Mouse (Mus musculus): ENCODE data around the gene Pdlim7.

The Pdlim7 gene

DNA sequence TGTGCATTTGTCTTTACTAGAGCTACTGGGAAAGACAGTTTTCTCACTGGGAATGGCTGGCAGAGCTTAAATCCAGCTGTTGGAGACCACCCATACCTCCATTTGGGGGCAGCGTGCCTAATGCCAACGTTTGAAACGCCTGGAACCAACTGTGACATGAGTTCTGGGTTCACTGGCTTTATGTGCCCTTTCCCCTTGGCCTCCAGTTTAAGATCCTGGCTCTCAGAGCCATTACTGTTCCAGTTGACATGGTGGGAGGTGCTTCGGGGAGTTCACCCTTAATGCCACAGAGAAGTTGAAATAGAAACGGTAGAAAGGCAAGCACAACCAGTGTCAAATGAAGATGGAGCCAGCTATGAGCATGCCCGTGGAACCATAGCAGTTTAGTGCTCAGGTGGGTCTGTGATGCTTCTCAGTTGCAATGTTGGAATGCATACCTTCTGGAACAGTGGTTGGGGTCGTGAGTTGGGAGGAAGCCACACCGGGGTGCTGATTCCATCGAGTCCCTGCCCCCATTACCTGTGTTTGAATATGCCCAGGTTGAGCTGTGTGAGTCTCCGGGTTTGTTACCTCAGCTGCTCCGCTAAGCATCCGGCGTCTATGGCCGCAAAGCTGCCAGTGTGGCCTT lies 50.0 kb downstream of the Pdlim7 start:
- no peak for DNase-seq

DNA sequence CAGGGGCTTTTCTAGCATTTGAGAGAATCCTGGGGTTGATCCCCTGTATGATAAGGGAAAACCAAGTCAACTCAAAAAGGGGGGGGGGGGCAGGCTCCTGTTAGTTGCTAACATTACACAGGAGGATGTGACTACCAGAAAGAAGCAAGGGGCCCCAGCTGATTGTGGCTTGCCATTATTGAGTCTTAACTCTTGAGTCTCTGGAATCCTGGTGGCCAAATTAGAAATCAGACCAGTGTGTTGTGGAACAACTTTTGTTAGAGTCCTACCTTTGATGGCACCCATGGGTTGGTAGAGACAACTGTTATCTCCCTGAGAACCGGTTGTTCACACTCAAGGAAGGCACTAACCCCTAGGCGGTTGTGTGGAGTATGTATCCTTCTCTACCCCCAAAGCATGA lies 50.5 kb downstream of the Pdlim7 start:
- DNase-seq = no peak

DNA sequence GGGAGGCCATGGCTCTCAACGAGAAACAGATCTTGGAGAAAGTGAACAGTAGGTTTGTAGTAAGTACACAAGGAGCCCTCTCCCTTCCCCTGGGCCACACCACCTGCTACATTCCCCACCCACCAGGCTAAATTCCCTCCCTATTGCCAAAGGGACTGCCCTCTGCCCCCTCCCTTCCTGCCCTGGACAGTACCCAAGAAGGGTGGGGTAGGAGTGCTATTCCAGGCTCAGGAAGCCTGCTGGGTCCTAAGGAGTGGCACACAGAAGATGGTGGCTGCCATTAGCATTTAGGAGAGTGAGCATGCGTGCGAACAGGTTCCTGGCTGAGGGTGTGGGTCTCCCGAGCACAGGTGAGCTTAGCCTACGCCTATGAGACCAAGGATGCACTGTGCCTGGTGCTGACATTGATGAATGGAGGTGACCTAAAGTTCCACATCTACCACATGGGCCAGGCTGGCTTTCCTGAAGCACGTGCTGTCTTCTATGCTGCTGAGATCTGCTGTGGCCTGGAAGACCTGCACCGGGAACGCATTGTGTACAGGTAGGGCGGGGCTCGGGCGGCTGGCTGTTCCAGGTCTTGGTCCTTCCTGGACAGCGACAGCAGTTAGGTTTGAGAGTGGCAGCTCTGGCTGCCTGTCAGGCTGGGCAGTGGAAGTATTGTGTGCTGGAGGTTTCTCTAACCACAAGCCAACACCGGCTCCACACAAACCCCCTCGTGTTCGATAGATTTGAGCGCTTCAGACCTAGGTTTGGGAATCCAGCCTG lies 61.5 kb downstream of the Pdlim7 start:
- DNase-seq = no peak

- DNase-seq = no peak
These were observed 62.2 kb downstream of the Pdlim7 start for GRCm38 (mm10) chr13:55451296-55451695.

- DNase-seq = peak; percentile 59
These were observed 62.9 kb downstream of the Pdlim7 start for GRCm38 (mm10) chr13:55450511-55450980.

DNA sequence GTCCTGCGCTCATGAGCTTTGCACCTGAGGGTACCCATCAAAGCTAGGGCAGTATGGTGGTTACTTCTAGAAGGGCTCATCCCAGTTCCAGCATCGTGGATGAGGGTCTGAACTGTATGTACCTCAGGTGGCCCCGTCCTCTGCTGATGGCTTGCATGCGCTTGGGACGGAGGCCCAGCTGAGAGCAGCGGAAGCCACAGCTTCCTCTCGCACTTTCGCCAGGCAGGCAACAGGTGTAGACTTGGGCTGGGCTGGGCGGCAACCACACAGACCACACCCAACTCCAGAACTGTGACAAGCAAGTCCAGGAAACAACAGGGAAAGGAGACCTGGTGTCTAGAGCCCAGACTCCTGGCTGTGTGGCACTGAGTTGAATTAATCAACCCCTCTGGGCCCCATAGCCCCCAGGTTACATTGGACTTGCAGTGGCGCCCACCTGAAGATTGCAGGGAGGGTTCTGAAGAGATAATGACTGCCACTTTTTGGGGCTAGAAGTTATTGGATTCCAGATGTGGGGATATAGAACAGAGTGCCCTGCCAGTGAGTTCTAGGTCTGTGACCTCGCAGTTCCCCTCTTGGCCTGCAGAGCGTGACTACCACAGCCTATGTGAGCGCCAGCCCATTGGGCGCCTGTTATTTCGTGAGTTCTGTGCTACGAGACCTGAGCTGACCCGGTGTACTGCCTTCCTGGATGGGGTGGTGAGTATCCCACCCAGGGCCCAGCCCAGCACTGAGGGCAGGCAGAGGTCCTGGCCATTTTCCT lies 63.6 kb downstream of the Pdlim7 start:
- no peak for DNase-seq

DNA sequence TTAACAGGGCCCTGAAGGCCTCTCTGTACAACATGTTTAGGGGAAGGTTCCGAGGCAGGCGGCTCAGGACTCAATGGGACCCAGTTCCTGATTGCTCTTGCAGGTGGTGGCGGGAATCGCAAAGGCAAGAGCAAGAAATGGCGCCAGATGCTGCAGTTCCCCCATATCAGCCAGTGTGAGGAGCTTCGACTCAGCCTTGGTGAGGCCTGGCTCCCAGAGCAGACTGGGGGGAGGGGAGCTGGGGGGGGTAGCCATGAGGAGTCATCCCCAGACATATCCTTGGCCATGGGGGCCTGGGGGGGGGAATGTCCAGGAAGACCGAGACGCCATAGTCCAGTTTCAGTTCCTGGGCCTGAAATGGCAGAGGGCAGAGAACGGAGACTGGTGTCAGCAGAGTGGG lies 64.3 kb downstream of the Pdlim7 start:
- no peak for DNase-seq

GRCm38 (mm10) chr13:55448131-55448530 lies 65.3 kb downstream of the Pdlim7 start:
- no peak for DNase-seq

DNA sequence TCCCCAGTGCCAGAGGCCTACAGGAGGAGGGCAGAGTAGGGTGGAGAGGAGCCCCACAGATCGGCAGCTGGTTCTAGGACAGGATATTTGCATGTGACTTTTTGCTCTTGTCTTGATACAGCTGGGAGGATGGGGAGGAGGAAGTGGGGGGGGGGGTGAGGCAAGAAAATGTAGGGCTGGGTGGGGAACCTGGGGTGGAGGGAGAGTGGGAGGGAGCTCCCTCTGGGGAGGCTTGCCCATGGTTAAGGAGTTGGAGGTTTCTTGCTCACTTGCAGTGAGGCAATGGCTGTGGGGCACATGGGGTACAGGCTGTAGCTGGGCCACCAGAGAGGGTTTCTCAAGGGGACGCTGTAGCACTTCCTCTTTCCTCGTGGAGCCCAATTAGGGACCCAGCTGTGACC lies 65.9 kb downstream of the Pdlim7 start:
- no peak for DNase-seq

DNA sequence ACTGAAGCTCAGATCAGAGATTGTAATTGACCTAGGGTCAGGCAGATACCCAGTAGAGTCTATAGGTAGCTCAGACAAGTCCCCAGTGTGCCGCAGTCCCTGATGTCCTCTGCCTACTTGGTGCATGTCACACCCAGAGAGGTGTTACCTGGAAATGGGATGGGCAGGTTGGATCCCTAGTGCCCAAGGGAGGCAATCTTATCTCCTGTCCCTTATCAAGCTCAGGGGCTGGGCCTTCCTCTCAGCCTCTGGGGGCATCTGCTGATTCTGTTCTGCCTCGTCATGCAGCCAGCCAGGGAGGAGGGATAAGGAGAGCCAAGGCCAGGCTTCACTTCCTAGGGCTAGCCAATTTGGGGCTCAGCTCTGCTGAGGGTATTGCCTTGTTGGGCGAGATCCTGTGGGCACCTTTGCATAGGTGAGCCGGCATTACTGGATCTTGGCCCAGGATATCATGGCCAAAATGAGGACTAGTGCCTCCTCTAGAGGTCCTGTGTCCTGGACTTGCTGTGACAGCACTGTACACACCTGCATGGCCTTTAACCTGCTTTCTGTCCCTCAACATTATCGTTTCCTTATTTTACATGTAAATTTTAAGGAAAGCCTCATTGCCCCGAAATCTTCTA lies 66.9 kb downstream of the Pdlim7 start:
- DNase-seq = no peak
